ENCODE assay signal across 22 mouse cellular contexts in the genomic region with DNA sequence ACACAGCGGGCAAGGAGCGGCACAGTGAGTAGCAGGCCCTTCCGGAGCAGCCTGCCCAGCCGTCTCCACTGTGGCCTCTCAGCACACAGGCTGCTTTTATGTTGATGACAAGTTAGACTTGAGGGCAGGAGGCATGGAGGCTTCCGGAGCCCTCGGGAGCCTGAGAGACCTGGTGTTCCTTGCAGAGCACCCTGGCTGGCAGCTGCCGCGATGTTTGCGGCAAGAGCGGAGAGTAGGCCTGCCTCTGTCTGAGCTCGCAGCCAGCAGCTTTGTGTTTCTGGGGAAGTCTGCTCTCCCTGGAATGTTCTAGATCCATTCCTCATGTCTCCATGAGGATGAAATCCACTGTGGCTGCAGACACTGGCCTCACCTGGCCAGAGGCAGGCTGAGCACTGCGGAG. TPM values are rescaled to one million over a fixed set of nuclear protein-coding genes. Genes with fewer than 3 reads are reported as not detected.
DNase-seq lines count a peak whose midpoint lies in the region; ATAC-seq and TF ChIP-seq lines count a peak whose summit lies in the region.
"Had no signal": no experiment of that assay in that cellular context is flagged by ENCODE, and none has a peak within 500 bp of the region (broad histone marks: within the 10 kb centered on the region; RNA-seq: fewer than 3 reads in every experiment).

No protein-coding gene starts in this region.

- H3K9ac ChIP-seq in forebrain, embryonic 13.5 days, result no peak overlapping the region
- H3K9ac ChIP-seq in stomach, embryonic 16.5 days (ENCODE audit: low read length), result no peak overlapping the region
- no peak overlapping the region for H3K9ac ChIP-seq in stomach, postnatal 0 days (ENCODE audit: low read length)
- H3K9ac ChIP-seq: embryonic facial prominence, embryonic 12.5 days; forebrain, embryonic 12.5 days; forebrain, embryonic 15.5 days; forebrain, postnatal 0 days had no signal

- ATAC-seq in forebrain, embryonic 13.5 days, result no peak
- ATAC-seq in stomach, embryonic 16.5 days (ENCODE audit: insufficient read depth, low FRiP score), result no peak
- ATAC-seq in stomach, postnatal 0 days (ENCODE audit: low FRiP score, low TSS enrichment), result no peak
- ATAC-seq: activated CD4-positive, CD25-positive, alpha-beta regulatory T cell, adult 4 months; CD4-positive, CD25-positive, alpha-beta regulatory T cell, adult 4 months; forebrain, embryonic 15.5 days; forebrain, postnatal 0 days had no signal

- no peak for TF ChIP-seq EP300 in stomach, postnatal 0 days (optimal IDR thresholded peaks at IDR 0.05)

- no peak for DNase-seq in forebrain, embryonic 10.5 days (ENCODE audit: extremely low spot score, low spot score)
- DNase-seq in stomach, postnatal 0 days (ENCODE audit: low spot score), result no peak
- DNase-seq in neural tube, embryonic 10.5 days (ENCODE audit: extremely low spot score, low spot score), result no peak
- DNase-seq: adrenal gland, adult 8-10 months; adrenal gland, postnatal 14 days; adrenal gland, postnatal 36 days; B cell, adult 2 months; cerebellum, adult 11-12 months; cerebellum, adult 2 months; cerebellum, adult 9-10 months; cerebellum, postnatal 10 days; cerebellum, postnatal 25 days; forebrain, postnatal 0 days had no signal

- peaks cover 99% of the 10 kb centered on the region for H3K36me3 ChIP-seq in forebrain, embryonic 10.5 days (replicated peaks)
- H3K36me3 ChIP-seq in forebrain, embryonic 13.5 days (ENCODE audit: poor library complexity, severe bottlenecking), result peaks cover 90% of the 10 kb centered on the region
- H3K36me3 ChIP-seq in stomach, embryonic 16.5 days (ENCODE audit: control insufficient read depth, insufficient read depth, low read length), result peaks cover 44% of the 10 kb centered on the region
- H3K36me3 ChIP-seq in stomach, postnatal 0 days (ENCODE audit: control insufficient read depth, insufficient read depth, low read length), result peaks cover 45% of the 10 kb centered on the region

- no peak overlapping the region for H3K4me3 ChIP-seq in forebrain, embryonic 10.5 days
- H3K4me3 ChIP-seq in forebrain, embryonic 13.5 days, result no peak overlapping the region
- H3K4me3 ChIP-seq in stomach, embryonic 16.5 days (replicated peaks; ENCODE audit: low read length), result no peak overlapping the region
- H3K4me3 ChIP-seq in stomach, postnatal 0 days (ENCODE audit: low read depth, low read length), result no peak overlapping the region
- H3K4me3 ChIP-seq: embryonic facial prominence, embryonic 10.5 days; embryonic facial prominence, embryonic 12.5 days; forebrain, embryonic 12.5 days; forebrain, embryonic 15.5 days had no signal

- no peaks in the 10 kb centered on the region for H3K9me3 ChIP-seq in forebrain, embryonic 10.5 days
- no peaks in the 10 kb centered on the region for H3K9me3 ChIP-seq in forebrain, embryonic 13.5 days (replicated peaks)
- H3K9me3 ChIP-seq in stomach, embryonic 16.5 days (replicated peaks; ENCODE audit: control insufficient read depth, low read length), result no peaks in the 10 kb centered on the region
- no peaks in the 10 kb centered on the region for H3K9me3 ChIP-seq in stomach, postnatal 0 days (ENCODE audit: control insufficient read depth, low read length)
- H3K9me3 ChIP-seq: embryonic facial prominence, embryonic 10.5 days; embryonic facial prominence, embryonic 12.5 days; forebrain, embryonic 12.5 days; forebrain, embryonic 15.5 days had no signal

- WGBS in forebrain, embryonic 10.5 days, result 97% methylated on average over 12 of the region's 12 CpGs
- WGBS in forebrain, embryonic 13.5 days, result 95% methylated on average over 12 of the region's 12 CpGs
- WGBS in stomach, embryonic 16.5 days, result 96% methylated on average over 12 of the region's 12 CpGs
- WGBS in stomach, postnatal 0 days, result 94% methylated on average over 12 of the region's 12 CpGs

- 0 out of 2 replicates have a peak overlapping the region, but pooled peaks have one; percentile 12 for H3K27ac ChIP-seq in forebrain, embryonic 10.5 days
- H3K27ac ChIP-seq in forebrain, embryonic 13.5 days, result no peak overlapping the region
- H3K27ac ChIP-seq in stomach, embryonic 16.5 days (ENCODE audit: low read length), result peak overlapping the region; percentile 32; the same call in 1 of the 2 replicates
- H3K27ac ChIP-seq in stomach, postnatal 0 days (replicated peaks), result no peak overlapping the region
- H3K27ac ChIP-seq: embryonic facial prominence, embryonic 10.5 days; embryonic facial prominence, embryonic 12.5 days; forebrain, embryonic 12.5 days; forebrain, embryonic 15.5 days had no signal

- TF ChIP-seq CTCF in stomach, postnatal 0 days (IDR thresholded peaks at IDR 0.05; ENCODE audit: low read depth), result no peak

- no peak overlapping the region for H3K4me2 ChIP-seq in forebrain, embryonic 13.5 days
- H3K4me2 ChIP-seq in stomach, embryonic 16.5 days (ENCODE audit: low read depth, low read length), result no peak overlapping the region
- no peak overlapping the region for H3K4me2 ChIP-seq in stomach, postnatal 0 days (replicated peaks; ENCODE audit: low read depth)
- H3K4me2 ChIP-seq: embryonic facial prominence, embryonic 12.5 days; forebrain, embryonic 12.5 days; forebrain, embryonic 15.5 days had no signal

- H3K4me1 ChIP-seq in forebrain, embryonic 10.5 days, result peaks cover 2% of the 10 kb centered on the region; the same call in 1 of the 2 replicates
- no peaks in the 10 kb centered on the region; the same call in 1 of the 2 replicates for H3K4me1 ChIP-seq in forebrain, embryonic 13.5 days
- H3K4me1 ChIP-seq in stomach, embryonic 16.5 days (ENCODE audit: control insufficient read depth, insufficient read depth, low read length), result no peaks in the 10 kb centered on the region
- H3K4me1 ChIP-seq in stomach, postnatal 0 days (replicated peaks; ENCODE audit: control insufficient read depth, insufficient read depth), result no peaks in the 10 kb centered on the region
- H3K4me1 ChIP-seq: embryonic facial prominence, embryonic 12.5 days; forebrain, embryonic 15.5 days had no signal

- no peaks in the 10 kb centered on the region for H3K27me3 ChIP-seq in forebrain, embryonic 10.5 days (ENCODE audit: poor library complexity, severe bottlenecking)
- no peaks in the 10 kb centered on the region for H3K27me3 ChIP-seq in forebrain, embryonic 13.5 days
- H3K27me3 ChIP-seq in stomach, embryonic 16.5 days (ENCODE audit: control insufficient read depth, insufficient read depth, low read length), result no peaks in the 10 kb centered on the region
- H3K27me3 ChIP-seq in stomach, postnatal 0 days (ENCODE audit: control insufficient read depth, insufficient read depth, low read length), result no peaks in the 10 kb centered on the region
- H3K27me3 ChIP-seq: CH12.LX; embryonic facial prominence, embryonic 12.5 days; forebrain, embryonic 12.5 days; forebrain, embryonic 15.5 days had no signal

RNA-seq across cellular contexts. Expression of a gene that starts 8.6 kb away (rescaled TPM):
- 46.8 and 51.8 TPM in 2 replicates for polyA plus RNA-seq in forebrain, embryonic 10.5 days (2016; fragmentation: Nextera tagmentation; extraction: Ambion mirVana)
- polyA plus RNA-seq in forebrain, embryonic 13.5 days (2015; fragmentation: Nextera tagmentation; extraction: Ambion mirVana), result 41.1 and 45.0 TPM in 2 replicates
- 40.6 and 40.8 TPM in 2 replicates for polyA plus RNA-seq in stomach, embryonic 16.5 days (2015; fragmentation: Nextera tagmentation; extraction: Ambion mirVana)
- polyA plus RNA-seq in stomach, postnatal 0 days (2015; fragmentation: Nextera tagmentation; extraction: Ambion mirVana), result 14.8 and 14.9 TPM in 2 replicates

RNA-seq across cellular contexts. Expression of a gene that starts 11.8 kb away (rescaled TPM):
- polyA plus RNA-seq in forebrain, embryonic 10.5 days (2016; fragmentation: Nextera tagmentation; extraction: Ambion mirVana), result 272 and 295 TPM in 2 replicates
- polyA plus RNA-seq in forebrain, embryonic 13.5 days (2015; fragmentation: Nextera tagmentation; extraction: Ambion mirVana), result 243 and 266 TPM in 2 replicates
- 0.59 and 1.0 TPM in 2 replicates for polyA plus RNA-seq in stomach, embryonic 16.5 days (2015; fragmentation: Nextera tagmentation; extraction: Ambion mirVana)
- 0.24 and 0.36 TPM in 2 replicates for polyA plus RNA-seq in stomach, postnatal 0 days (2015; fragmentation: Nextera tagmentation; extraction: Ambion mirVana)

RNA-seq across cellular contexts. Expression of a gene that starts 44.2 kb away (rescaled TPM):
- polyA plus RNA-seq in forebrain, embryonic 10.5 days (2016; fragmentation: Nextera tagmentation; extraction: Ambion mirVana), result 0.68 and 0.93 TPM in 2 replicates
- polyA plus RNA-seq in forebrain, embryonic 13.5 days (2015; fragmentation: Nextera tagmentation; extraction: Ambion mirVana), result 0.14 and 0.28 TPM in 2 replicates
- polyA plus RNA-seq in stomach, embryonic 16.5 days (2015; fragmentation: Nextera tagmentation; extraction: Ambion mirVana), result 4.3 and 4.6 TPM in 2 replicates
- polyA plus RNA-seq in stomach, postnatal 0 days (2015; fragmentation: Nextera tagmentation; extraction: Ambion mirVana), result 0.61 TPM in 2 replicates
- polyA plus RNA-seq: forebrain, embryonic 15.5 days; forebrain, postnatal 0 days had no signal

Comparison
In these comparisons a context has a peak if more than half of its experiments do, and no peak if none do; other contexts are left out.
1. H3K27ac ChIP-seq: peak in forebrain, embryonic 10.5 days (single experiment) and stomach, embryonic 16.5 days (single experiment); none in forebrain, embryonic 13.5 days (single experiment) and stomach, postnatal 0 days (single experiment).
2. RNA of a gene that starts 11.8 kb away (polyA plus RNA-seq): 272 to 295 TPM in forebrain, embryonic 10.5 days and 243 to 266 TPM in forebrain, embryonic 13.5 days; 0.59 to 1.0 TPM in stomach, embryonic 16.5 days and 0.24 to 0.36 TPM in stomach, postnatal 0 days; every median in the first group is over 100 times any median in the second.